Mouse (Mus musculus) heart, embryonic 16.5 days (tissue): ENCODE results near the gene Pld5. TPM values are rescaled to one million over a fixed set of nuclear protein-coding genes. Genes with fewer than 3 reads are reported as not detected.

ENCODE experiments used
- ATAC-seq: fragments of 200-750 bp; cut with Nextera tagmentation; replicated peaks from 2 replicates; pipeline ENCODE4 v1.8.0; 2017; ENCODE audit warnings: moderate number of reproducible peaks; ENCODE audit not compliant: insufficient read depth, low FRiP score; ENCODE audit errors: extremely low read depth
- H3K27ac ChIP-seq: fragments of 300-500 bp; sonication (generic); 2 replicates; pipeline ENCODE4 v1.5.1; 2014; ENCODE audit warnings: mild to moderate bottlenecking, low read length, control low read depth, moderate library complexity
- H3K27me3 ChIP-seq: fragments of 300-500 bp; sonication (generic); 2 replicates; pipeline ENCODE4 v1.6.1; 2014; ENCODE audit warnings: low read length, mixed read lengths; ENCODE audit not compliant: control insufficient read depth, insufficient read depth
- H3K36me3 ChIP-seq: fragments of 300-500 bp; sonication (generic); 2 replicates; pipeline ENCODE4 v1.6.1; 2014; ENCODE audit not compliant: control insufficient read depth, insufficient read depth
- H3K4me1 ChIP-seq: fragments of 300-500 bp; sonication (generic); 2 replicates; pipeline ENCODE4 v1.6.1; 2014; ENCODE audit warnings: low read length, mixed read lengths; ENCODE audit not compliant: control insufficient read depth, insufficient read depth
- H3K4me2 ChIP-seq: fragments of 300-500 bp; sonication (generic); 2 replicates; pipeline ENCODE4 v1.6.1; 2014; ENCODE audit warnings: low read depth, mild to moderate bottlenecking, control low read depth, low read length
- H3K4me3 ChIP-seq: fragments of 300-500 bp; sonication (generic); 2 replicates; pipeline ENCODE4 v1.5.1; 2014; ENCODE audit warnings: mild to moderate bottlenecking, control low read depth, low read length
- H3K9ac ChIP-seq: fragments of 300-500 bp; sonication (generic); 2 replicates; pipeline ENCODE4 v1.6.1; 2014; ENCODE audit warnings: low read length, control low read depth
- H3K9me3 ChIP-seq: fragments of 300-500 bp; sonication (generic); replicated peaks from 2 replicates; pipeline ENCODE4 v1.6.1; 2016; ENCODE audit warnings: low read length; ENCODE audit not compliant: control insufficient read depth
- WGBS: fragments of 180-500 bp; shearing (Covaris S2); extraction: QIAGEN DNeasy Blood & Tissue Kit; methylation state at CpG from one replicate; pipeline ENCODE4 v1.1.7; 2014; 5-methylcytosine and 5-hydroxymethylcytosine counted together
- polyA plus RNA-seq: library from polyadenylated mRNA; unstranded; fragments of >200 nt; fragmentation: Nextera tagmentation; extraction: Ambion mirVana; gene quantifications from 2 replicates; pipeline ENCODE4 v1.2.1, GENCODE M21; 2015

Pld5 gene
- polyA plus RNA-seq, 1 experiment from 2014 or later = 0.59 TPM

DNA sequence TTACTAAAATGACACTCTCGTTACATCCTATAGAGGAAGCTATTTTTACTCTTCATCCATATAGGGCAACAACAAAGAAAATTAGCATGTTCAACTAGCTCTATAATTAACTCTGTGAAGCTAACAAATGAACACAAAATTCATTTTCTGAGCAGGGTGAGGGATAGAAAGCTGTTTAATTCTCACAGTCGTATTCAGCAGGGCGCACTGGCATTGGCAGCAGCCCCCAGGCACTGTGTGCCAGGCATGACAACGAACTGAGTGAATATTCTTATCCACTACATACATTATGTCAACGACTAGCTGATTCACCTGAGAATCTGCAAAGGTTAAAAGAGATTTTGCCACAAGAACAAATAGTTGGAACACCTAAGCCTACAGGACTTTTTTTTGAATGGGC, 304.4 kb downstream of the Pld5 start:
- H3K36me3 ChIP-seq = no peaks in the 10 kb centered on the region
- ATAC-seq = no peak

GRCm38 (mm10) chr1:175967004-175967745, 307.9 kb downstream of the Pld5 start:
- Histone ChIP-seq H3K9ac (no peak overlapping the region), H3K4me2 (no peak overlapping the region), H3K9me3 (no peaks in the 10 kb centered on the region), H3K27ac (no peak overlapping the region), H3K4me3 (no peak overlapping the region), H3K4me1 (no peaks in the 10 kb centered on the region), H3K27me3 (no peaks in the 10 kb centered on the region), H3K36me3 (no peaks in the 10 kb centered on the region)
- 85% methylated on average over 4 of the region's 5 CpGs for WGBS
- no peak for ATAC-seq

More for the DNA sequence above, 304.4 kb downstream of the Pld5 start:
- no peaks in the 10 kb centered on the region for H3K4me1 ChIP-seq
- no peak overlapping the region for H3K4me3 ChIP-seq
- H3K27ac ChIP-seq = no peak overlapping the region
- no peaks in the 10 kb centered on the region for H3K9me3 ChIP-seq
- no peak overlapping the region for H3K9ac ChIP-seq
- H3K4me2 ChIP-seq = no peak overlapping the region
- 88% methylated on average over 5 of the region's 5 CpGs for WGBS
- H3K27me3 ChIP-seq = no peaks in the 10 kb centered on the region

DNA sequence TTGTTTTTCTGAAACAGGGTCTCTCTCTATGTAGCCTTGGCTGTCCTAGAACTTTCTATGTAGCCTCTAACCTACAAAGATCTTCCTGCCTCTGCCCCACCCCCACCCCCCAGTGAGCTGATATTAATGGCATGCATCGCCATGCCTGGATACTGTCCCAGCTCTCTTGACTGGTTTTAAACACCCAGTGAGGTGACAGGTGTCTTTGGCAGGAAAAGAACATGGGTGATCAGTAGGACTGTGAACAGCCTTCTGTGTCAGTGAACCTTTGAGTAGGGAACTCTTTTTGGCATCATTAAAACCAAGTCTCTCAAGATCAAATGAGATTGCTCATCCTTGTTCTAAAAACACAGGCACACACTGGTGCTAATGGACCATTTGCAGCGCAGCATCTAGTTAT, 313.3 kb downstream of the Pld5 start:
- H3K4me1 ChIP-seq = no peaks in the 10 kb centered on the region
- WGBS = 68% methylated on average over 2 of the region's 2 CpGs
- H3K9me3 ChIP-seq = no peaks in the 10 kb centered on the region
- no peaks in the 10 kb centered on the region for H3K36me3 ChIP-seq
- no peaks in the 10 kb centered on the region for H3K27me3 ChIP-seq
- H3K27ac ChIP-seq = no peak overlapping the region
- no peak overlapping the region for H3K4me3 ChIP-seq
- no peak overlapping the region for H3K4me2 ChIP-seq
- no peak for ATAC-seq
- no peak overlapping the region for H3K9ac ChIP-seq

DNA sequence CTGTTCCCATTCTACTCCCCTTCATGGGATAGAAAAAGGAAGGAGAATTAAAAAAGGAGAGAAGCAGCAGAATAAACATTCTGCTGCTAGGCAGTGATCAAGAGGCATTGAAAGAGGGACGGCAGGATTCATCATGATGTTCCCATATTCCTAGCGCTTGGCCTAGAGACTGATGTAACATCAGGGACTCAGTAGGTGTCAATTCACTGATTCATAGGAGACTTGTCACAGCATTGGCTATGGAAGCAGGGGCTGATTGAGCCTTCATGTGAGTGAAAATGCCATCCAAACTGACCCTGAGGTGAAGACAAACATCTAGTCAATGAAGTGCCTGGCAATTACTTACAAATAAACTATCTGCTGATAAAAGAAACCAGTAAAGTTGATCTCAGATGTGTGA, 324.3 kb downstream of the Pld5 start:
- H3K4me1 ChIP-seq = no peaks in the 10 kb centered on the region
- H3K4me3 ChIP-seq = no peak overlapping the region
- 85% methylated on average over 2 of the region's 2 CpGs for whole genome bisulfite sequencing
- no peak overlapping the region for H3K9ac ChIP-seq
- H3K9me3 ChIP-seq = peaks cover 3% of the 10 kb centered on the region; the same call in 1 of the 2 replicates
- ATAC-seq = no peak
- no peaks in the 10 kb centered on the region for H3K27me3 ChIP-seq
- H3K27ac ChIP-seq = no peak overlapping the region
- no peak overlapping the region for H3K4me2 ChIP-seq
- H3K36me3 ChIP-seq = no peaks in the 10 kb centered on the region

GRCm38 (mm10) chr1:175950421-175950820, 324.7 kb downstream of the Pld5 start:
- no peak overlapping the region for H3K4me2 ChIP-seq
- WGBS = 76% methylated on average over 3 of the region's 3 CpGs
- no peaks in the 10 kb centered on the region for H3K27me3 ChIP-seq
- H3K9ac ChIP-seq = no peak overlapping the region
- no peaks in the 10 kb centered on the region for H3K36me3 ChIP-seq
- H3K4me3 ChIP-seq = no peak overlapping the region
- ATAC-seq = no peak
- H3K4me1 ChIP-seq = no peaks in the 10 kb centered on the region
- H3K9me3 ChIP-seq = peaks cover 3% of the 10 kb centered on the region; the same call in 1 of the 2 replicates
- no peak overlapping the region for H3K27ac ChIP-seq

DNA sequence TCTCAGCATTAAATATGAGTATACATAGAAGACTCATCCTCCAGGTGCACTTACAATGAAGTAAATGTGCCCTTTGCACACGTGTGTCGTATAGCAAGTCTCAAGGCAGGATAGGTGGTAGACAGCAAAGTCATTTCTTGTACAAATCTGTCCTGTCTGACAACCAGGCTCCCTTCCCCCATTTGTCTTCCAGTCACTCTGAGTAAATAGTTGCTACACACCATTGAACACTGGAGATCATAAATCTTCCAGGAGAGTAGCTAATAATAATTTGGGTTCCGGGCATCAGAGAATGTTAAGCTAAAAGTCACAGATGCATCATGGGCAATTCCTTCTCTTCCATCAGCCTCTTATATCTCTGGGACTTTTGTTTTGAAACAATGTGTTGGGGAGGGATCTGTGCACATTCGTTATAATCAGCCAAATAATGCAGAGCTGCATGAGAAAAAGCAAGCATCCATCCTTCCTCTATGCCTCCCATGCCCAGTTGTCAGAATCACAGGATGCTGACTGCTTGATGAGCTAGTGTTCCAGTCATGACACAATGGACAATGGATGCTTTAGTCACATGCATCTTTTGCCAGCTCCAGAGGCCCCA, 328.3 kb downstream of the Pld5 start:
- no peaks in the 10 kb centered on the region for H3K27me3 ChIP-seq
- no peak overlapping the region for H3K9ac ChIP-seq
- ATAC-seq = no peak
- H3K27ac ChIP-seq = no peak overlapping the region
- H3K9me3 ChIP-seq = no peaks in the 10 kb centered on the region
- H3K4me1 ChIP-seq = no peaks in the 10 kb centered on the region
- H3K36me3 ChIP-seq = no peaks in the 10 kb centered on the region
- H3K4me2 ChIP-seq = no peak overlapping the region
- H3K4me3 ChIP-seq = no peak overlapping the region
- WGBS = 69% methylated on average over 4 of the region's 4 CpGs

- no peaks in the 10 kb centered on the region for H3K36me3 ChIP-seq
- WGBS = 79% methylated on average over 7 of the region's 7 CpGs
- no peak overlapping the region for H3K4me3 ChIP-seq
- H3K27ac ChIP-seq = no peak overlapping the region
- no peak overlapping the region for H3K9ac ChIP-seq
- H3K9me3 ChIP-seq = no peaks in the 10 kb centered on the region
- no peak overlapping the region for H3K4me2 ChIP-seq
- H3K4me1 ChIP-seq = no peaks in the 10 kb centered on the region
- H3K27me3 ChIP-seq = no peaks in the 10 kb centered on the region
- no peak for ATAC-seq
Observed at GRCm38 (mm10) chr1:175943168-175943567, 331.9 kb downstream of the Pld5 start.

DNA sequence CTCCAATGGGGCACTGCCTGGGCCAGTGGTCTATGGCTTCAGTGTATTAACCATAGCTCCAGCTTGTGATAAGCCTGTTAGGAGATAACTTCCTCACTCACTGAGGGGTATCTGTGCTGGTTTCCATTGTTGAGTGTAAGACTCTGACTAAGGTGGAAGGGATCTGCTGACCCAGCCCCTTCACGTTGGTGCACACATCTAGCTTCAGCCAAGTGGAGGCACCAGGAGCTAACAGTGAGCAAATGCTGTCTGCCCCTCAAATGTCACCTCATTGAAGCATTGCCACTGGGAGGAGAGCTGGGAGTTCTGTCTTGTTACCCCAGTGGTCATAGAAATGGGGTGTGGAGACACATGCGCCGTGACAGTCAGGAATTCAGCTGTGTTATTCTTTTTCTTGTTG, 336.4 kb downstream of the Pld5 start:
- Histone ChIP-seq H3K9me3 (no peaks in the 10 kb centered on the region), H3K4me1 (no peaks in the 10 kb centered on the region), H3K4me2 (no peak overlapping the region), H3K27ac (no peak overlapping the region), H3K9ac (no peak overlapping the region), H3K36me3 (no peaks in the 10 kb centered on the region), H3K27me3 (no peaks in the 10 kb centered on the region), H3K4me3 (no peak overlapping the region)
- whole genome bisulfite sequencing = 77% methylated on average over 3 of the region's 3 CpGs
- no peak for ATAC-seq

DNA sequence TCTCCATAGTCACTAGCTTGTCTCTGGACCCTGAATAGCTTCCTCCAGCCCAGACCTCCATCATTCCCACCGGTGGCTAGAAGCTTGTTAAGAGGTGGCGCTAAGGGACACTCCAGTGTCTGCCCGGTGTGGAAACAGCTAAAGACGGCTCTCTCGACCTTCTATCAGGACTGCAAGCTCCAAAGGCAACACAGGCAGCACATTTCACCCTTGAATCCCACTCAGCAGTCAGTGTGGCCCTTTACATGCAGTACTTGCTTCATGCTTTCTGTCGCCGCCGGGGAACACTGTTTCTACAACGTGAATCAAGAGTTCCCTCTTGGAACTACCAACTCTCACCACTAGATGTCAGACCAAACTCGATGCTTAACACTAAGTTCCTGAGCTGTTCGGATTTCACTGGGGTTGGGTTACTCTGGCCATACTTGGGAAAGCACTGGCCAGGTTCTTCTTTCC, 338.8 kb downstream of the Pld5 start:
- 0 out of 2 replicates have a peak overlapping the region, but pooled peaks have one; percentile 24 for H3K9ac ChIP-seq
- peak overlapping the region; percentile 57 for H3K4me2 ChIP-seq
- H3K27ac ChIP-seq = no peak overlapping the region
- H3K36me3 ChIP-seq = no peaks in the 10 kb centered on the region
- WGBS = 9% methylated on average over 11 of the region's 11 CpGs
- H3K4me3 ChIP-seq = peak overlapping the region; percentile 14
- H3K27me3 ChIP-seq = no peaks in the 10 kb centered on the region
- H3K9me3 ChIP-seq = no peaks in the 10 kb centered on the region
- peak; percentile 52; the same call in 1 of the 2 replicates for ATAC-seq
- H3K4me1 ChIP-seq = no peaks in the 10 kb centered on the region
